Mouse (Mus musculus) CD8-positive naive resting alpha-beta T cell, adult 57 days (primary cell): ENCODE measurements around the gene Fpr-rs4. TPM values are rescaled to one million over a fixed set of nuclear protein-coding genes. Genes with fewer than 3 reads are reported as not detected.

Experiments
- total RNA-seq: library from RNA; stranded (reverse); gene quantifications from one replicate; pipeline ENCODE4 v1.2.4, GENCODE M21; 2023

Gene Fpr-rs4
- total RNA-seq = not detected

GRCm38 (mm10) chr17:18021433-18021832, at the start of gene Fpr-rs4:
TSS of gene Fpr-rs4 (plus strand) at chr17:18021733.

DNA sequence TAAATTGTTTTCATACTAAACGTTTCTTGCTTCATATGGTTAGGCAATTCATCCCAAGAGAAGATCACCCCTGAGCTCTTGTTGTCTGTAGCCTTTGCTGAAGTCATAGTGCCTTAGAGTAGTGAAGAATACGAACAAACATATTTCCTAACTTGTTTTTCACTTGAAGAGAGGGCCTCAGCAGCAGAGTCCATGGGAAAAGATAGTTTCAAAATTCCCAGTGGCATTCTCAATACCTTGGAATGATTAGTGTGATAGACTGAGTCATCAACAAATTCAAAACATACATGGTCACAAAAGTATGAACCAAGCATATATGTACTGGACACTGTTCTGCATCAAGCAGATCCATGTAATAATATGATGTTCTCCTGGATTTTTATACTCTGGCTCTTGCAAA, 27.6 kb downstream of the Fpr-rs4 start, which contains the start of gene Vmn2r124:
Vmn2r124 (plus strand) TSS at position 301 of the 400 bp plus-strand sequence.

Other genes starting within 250 kb of the Fpr-rs4 start
- 3.8 TPM for gene Spaca6, start 194.6 kb upstream of the Fpr-rs4 start, total RNA-seq
- not detected for gene Has1, start 166.5 kb upstream of the Fpr-rs4 start, total RNA-seq
- gene Fpr1, start 137.8 kb upstream of the Fpr-rs4 start, total RNA-seq = 1.0 TPM
- gene Fpr2, start 133.9 kb upstream of the Fpr-rs4 start, total RNA-seq = not detected
- gene Fpr3, start 133.9 kb upstream of the Fpr-rs4 start, total RNA-seq = not detected
- gene Vmn2r124, start 27.7 kb downstream of the Fpr-rs4 start, total RNA-seq = not detected
- gene Vmn2r91, start 63.3 kb downstream of the Fpr-rs4 start, total RNA-seq = not detected
- gene Vmn2r92, start 130.2 kb downstream of the Fpr-rs4 start, total RNA-seq = not detected